Mouse (Mus musculus) adipocyte (in vitro differentiated cells): ENCODE measurements at regions not wholly inside any gene's neighbourhood (a gene's known extent, or its start where the extent isn't known, plus 50 kb on each side); places are given as distances from the start of the nearest gene placed in this dataset.
A peak's percentile ranks its signal among the peaks of the same experiment; 100 is the strongest.

Experiments used
- DNase-seq: peaks from one replicate; pipeline ENCODE4 v3.0.0-alpha.2; 2016; ENCODE audit warnings: low spot score

GRCm38 (mm10) chr10:66102103-66102502 lies 993.8 kb upstream of the Jmjd1c start:
- DNase-seq = no peak

GRCm38 (mm10) chr10:66131361-66131760 lies 964.6 kb upstream of the Jmjd1c start:
- DNase-seq = no peak

DNA sequence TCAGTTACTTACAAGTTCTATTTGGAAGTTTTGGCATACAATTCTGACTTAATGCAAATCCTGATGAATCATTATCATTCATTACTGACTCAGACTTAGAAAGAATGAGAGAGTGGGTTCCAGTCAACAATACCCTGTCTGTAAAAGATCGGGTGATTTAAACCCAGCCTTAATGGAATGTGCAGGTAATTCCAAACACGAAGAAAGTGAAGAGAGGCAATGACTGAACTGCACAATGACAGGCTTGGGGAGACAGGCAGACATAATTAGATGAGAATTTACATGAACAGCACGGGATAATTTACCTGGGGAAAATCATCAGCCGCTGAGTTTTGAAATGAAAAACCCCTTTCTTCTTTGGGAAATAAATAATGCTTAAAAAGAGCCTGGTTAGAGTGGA lies 963.9 kb upstream of the Jmjd1c start:
- DNase-seq = no peak

GRCm38 (mm10) chr10:66142413-66142812 lies 953.5 kb upstream of the Jmjd1c start:
- DNase-seq = no peak

- DNase-seq = no peak
These were observed 953.0 kb upstream of the Jmjd1c start for GRCm38 (mm10) chr10:66142910-66143309.

- no peak for DNase-seq
These were observed 945.0 kb upstream of the Jmjd1c start for GRCm38 (mm10) chr10:66150966-66151365.

DNA sequence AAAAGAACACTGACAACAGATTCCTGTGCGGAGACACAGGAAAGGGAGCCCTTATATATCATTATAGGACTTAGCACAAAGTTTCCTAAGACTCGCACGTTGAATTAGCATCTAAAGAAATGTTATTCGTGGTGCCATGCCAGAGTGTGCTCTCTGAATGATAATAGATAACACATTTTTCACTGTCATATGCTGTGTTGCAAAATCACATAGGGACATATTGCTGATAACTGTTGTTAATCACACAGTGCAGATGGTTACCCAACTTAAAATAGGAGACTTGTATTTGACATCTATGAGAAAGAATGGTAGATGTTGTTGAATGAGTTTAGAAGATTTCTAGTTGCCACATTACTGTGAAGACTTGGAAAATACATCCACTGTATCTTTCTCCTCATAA lies 943.1 kb upstream of the Jmjd1c start:
- DNase-seq = no peak

- no peak for DNase-seq
These were observed 934.9 kb upstream of the Jmjd1c start for GRCm38 (mm10) chr10:66160916-66161556.

- no peak for DNase-seq
These were observed 923.1 kb upstream of the Jmjd1c start for GRCm38 (mm10) chr10:66172803-66173202.

- no peak for DNase-seq
These were observed 918.6 kb upstream of the Jmjd1c start for GRCm38 (mm10) chr10:66177318-66177717.

DNA sequence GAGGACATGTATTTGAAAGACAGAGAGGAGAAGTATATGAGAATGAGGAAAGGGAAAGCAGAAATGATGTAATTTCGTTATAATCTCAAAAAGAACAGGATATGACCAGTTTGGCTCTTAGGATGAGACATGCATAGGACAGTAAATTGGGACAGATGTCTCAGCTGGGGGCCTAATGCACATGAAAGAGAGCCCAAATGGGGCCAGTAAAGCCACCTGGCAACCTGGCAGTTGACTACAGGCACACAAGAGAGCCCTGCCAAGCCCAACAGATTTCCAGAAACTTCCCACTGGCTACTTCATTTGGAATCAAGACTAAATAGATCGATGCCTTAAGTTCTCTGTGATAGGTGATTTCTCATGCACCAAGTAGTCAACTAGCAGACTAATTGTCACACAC lies 914.7 kb upstream of the Jmjd1c start:
- DNase-seq = no peak

- DNase-seq = no peak
These were observed 912.9 kb upstream of the Jmjd1c start for GRCm38 (mm10) chr10:66183069-66183468.

DNA sequence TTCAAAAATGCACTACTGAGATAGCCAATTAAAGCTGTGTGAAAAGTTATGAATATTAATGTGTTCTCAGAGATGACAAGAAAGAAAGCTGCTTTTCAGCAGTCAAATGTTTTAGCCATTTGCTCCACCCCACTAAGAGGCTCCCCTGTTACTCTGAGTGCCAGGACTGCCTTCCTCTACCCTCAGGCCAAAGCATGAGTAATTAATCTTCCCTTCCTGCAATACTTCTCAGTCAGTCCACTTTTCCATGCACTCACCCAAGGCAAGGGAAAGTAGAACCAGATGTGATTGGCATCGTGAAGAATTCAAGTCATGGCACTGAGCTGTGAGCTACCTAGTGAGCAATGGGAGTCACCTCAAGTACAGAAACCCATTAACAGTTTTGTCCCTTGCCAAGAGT lies 908.9 kb upstream of the Jmjd1c start:
- DNase-seq = peak; percentile 6

DNA sequence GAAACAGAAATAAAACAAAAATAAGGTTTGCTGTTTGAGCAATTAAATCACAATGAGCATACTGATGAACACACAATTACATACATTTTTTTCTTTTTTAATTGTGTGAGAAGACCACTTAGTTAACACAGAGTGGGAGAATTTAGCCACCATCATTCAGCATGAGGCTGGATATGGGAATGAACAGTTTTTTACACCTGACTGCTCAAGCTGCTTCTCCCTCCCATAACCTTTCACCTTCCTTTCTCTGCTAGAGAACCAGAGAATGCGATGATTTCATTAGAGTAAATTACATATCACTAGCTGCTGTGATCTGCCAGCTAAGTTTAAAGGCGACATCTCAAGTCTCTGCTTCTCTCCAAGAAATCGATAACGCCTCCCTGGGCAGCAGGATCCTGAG lies 894.8 kb upstream of the Jmjd1c start:
- no peak for DNase-seq

DNA sequence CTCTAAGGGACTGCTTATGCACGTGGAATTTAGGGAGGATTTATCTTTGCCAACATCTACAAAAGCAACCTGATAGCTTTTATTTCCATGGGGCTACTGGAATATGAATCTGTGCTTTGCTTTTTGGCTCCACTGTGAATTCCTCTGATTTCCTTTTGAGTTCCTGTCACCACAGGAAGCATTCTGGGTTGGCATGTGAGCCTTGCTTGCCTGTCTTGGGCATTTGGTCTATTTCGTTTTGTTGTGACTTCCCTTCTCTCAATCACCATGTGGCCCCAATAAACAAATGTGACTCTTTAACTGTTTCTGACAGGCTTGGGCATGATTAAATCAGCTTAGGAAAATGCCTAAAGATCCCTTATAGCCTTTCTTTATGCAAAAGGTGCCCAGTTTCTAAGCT lies 867.8 kb upstream of the Jmjd1c start:
- DNase-seq = no peak

- no peak for DNase-seq
These were observed 861.5 kb upstream of the Jmjd1c start for GRCm38 (mm10) chr10:66234370-66234916.

DNA sequence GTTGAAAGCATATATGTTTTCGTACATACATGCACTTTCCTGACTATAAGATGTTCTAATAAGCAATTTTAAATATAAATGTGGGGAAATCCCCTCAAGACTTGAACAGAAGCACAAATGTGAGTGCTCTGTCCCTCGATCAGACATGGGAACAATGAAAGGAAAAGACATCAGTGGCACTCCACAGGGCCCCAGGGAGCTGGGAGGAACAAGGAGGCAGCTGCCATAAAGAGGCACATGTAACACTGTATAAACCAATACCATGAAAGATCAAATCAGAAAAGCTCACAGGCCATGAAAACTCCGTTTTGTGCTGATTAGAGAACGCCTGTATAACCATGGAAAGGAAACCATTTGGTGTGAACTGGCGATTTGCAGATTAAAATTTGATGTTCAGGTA lies 839.5 kb upstream of the Jmjd1c start:
- no peak for DNase-seq

DNA sequence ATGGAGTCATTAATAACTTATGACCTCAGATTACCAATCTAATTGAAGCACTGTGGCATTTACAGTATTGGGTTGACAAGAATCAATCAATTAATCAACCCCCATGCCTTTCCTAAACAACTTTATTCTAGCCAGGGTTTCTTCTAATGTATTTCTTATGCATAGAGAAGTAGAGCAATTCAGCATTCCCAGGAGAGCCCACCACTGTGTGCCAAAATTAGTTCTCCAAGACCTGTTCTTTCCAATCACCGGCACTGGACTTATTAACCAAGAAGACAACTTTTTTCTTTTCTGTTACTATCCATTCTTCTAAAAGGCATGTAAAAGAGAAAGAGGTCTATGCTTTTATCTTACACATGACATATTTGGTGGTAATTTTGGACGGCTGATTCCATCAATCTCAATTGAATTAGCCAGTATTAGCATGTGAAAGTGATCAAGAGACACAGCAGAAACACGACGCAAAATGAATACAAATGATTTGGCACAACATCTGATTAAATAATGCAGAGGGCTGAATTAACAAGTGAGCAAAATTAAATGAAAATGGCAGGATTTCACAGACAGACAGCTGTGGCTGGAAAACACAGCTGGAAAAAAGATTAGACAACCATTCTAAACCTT lies 825.2 kb upstream of the Jmjd1c start:
- DNase-seq = no peak

DNA sequence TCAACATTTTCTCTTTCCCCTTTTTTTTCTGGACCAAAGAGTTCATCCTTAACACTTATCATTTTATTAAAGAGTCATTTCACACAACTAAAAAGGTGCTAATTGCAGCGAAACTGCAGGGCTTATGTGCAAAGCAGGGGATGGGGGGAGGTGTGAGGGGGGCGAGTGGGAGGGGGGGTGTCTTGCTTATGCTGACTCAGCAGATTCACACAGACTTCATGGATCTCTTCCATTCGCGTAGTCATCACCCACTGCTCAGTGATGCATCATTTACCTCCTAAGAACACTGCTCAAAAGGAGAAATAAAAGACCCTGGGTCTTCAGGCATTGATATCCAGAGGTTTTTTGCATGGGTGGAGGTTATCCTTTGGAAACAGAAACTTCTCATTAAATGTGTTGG lies 800.3 kb upstream of the Jmjd1c start:
- DNase-seq = no peak

DNA sequence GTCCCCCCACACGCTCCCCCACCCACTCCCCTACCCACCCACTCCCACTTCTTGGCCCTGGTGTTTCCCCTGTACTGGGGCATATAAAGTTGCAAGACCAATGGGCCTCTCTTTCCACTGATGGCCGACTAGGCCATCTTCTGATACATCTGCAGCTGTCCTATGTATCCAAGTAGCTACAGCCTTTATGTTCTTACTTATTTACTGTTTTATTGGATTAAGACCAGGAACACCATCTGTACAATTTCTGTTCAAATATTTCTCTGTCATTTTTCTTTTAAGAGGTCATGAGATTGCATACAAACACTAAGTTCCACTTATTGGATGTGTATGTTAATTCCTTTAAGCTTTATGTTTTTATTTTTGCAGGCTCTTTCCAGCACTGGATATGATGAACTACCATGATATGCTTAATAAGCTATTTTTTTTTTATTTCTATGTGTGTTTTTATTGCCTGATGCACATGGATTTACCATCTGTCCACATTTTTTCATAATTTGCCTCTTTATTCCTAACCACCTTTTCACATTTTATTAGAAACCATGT lies 792.6 kb upstream of the Jmjd1c start:
- DNase-seq = no peak

GRCm38 (mm10) chr10:66304901-66305300 lies 791.0 kb upstream of the Jmjd1c start:
- no peak for DNase-seq

GRCm38 (mm10) chr10:66331166-66331565 lies 764.8 kb upstream of the Jmjd1c start:
- DNase-seq = no peak

GRCm38 (mm10) chr10:66337994-66338393 lies 757.9 kb upstream of the Jmjd1c start:
- DNase-seq = no peak
